ENCODE assay signal across 21 mouse cellular contexts in the genomic region with DNA sequence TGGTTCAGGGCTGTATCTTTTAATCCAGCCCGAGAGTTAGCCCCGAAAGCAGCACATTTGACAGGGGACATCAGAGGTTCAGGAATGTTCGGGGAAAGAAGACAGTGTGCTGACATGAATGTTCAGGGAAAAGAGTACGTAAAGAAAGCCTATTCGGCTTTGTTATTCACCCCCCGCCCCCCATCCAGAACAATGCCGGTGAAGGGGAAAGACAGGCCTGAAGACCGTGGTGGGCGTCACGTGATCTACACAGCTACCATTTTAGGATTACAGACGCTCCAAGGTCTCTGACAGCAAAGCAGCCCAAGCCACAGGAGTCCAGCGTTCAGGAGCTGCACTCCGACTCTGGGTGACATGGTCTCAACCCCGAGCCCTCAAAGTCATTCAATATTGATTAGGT. TPM values are rescaled to one million over a fixed set of nuclear protein-coding genes. Genes with fewer than 3 reads are reported as not detected.
DNase-seq lines count a peak whose midpoint lies in the region; ATAC-seq and TF ChIP-seq lines count a peak whose summit lies in the region.
"Had no signal": no experiment of that assay in that cellular context is flagged by ENCODE, and none has a peak within 500 bp of the region (broad histone marks: within the 10 kb centered on the region; RNA-seq: fewer than 3 reads in every experiment).

No protein-coding gene starts in this region.

- no peaks in the 10 kb centered on the region for H3K36me3 ChIP-seq in embryonic facial prominence, embryonic 11.5 days (replicated peaks; ENCODE audit: control insufficient read depth, insufficient read depth, low read depth, low read length)
- no peaks in the 10 kb centered on the region for H3K36me3 ChIP-seq in embryonic facial prominence, embryonic 10.5 days (replicated peaks)
- no peaks in the 10 kb centered on the region for H3K36me3 ChIP-seq in heart, embryonic 16.5 days (ENCODE audit: control insufficient read depth, insufficient read depth)
- H3K36me3 ChIP-seq in ES-Bruce4 (ENCODE audit: control insufficient read depth, insufficient read depth, low read length, poor library complexity, severe bottlenecking) = no peaks in the 10 kb centered on the region
- no peaks in the 10 kb centered on the region for H3K36me3 ChIP-seq in hindbrain, postnatal 0 days (ENCODE audit: insufficient read depth, low read length)
- H3K36me3 ChIP-seq: G1E; neural tube, embryonic 15.5 days; stomach, embryonic 15.5 days had no signal

- intact Hi-C loops in heart, postnatal 10 days (cut with DNase I) = no loop called here

- 61% methylated on average over 14 of the region's 14 CpGs for WGBS in embryonic facial prominence, embryonic 11.5 days
- 70% methylated on average over 14 of the region's 14 CpGs for WGBS in embryonic facial prominence, embryonic 10.5 days
- 56% methylated on average over 14 of the region's 14 CpGs for WGBS in heart, embryonic 16.5 days
- WGBS in hindbrain, postnatal 0 days = 41% methylated on average over 14 of the region's 14 CpGs

- H3K9ac ChIP-seq in embryonic facial prominence, embryonic 11.5 days (replicated peaks; ENCODE audit: low read length) = no peak overlapping the region
- H3K9ac ChIP-seq in heart, embryonic 16.5 days (ENCODE audit: low read length) = no peak overlapping the region
- H3K9ac ChIP-seq in ES-Bruce4 (ENCODE audit: low read depth, poor library complexity, severe bottlenecking) = no peak overlapping the region
- H3K9ac ChIP-seq in hindbrain, postnatal 0 days (replicated peaks; ENCODE audit: low read length) = no peak overlapping the region
- H3K9ac ChIP-seq: neural tube, embryonic 15.5 days; stomach, embryonic 15.5 days had no signal

- no peak for ATAC-seq in embryonic facial prominence, embryonic 11.5 days (replicated peaks; ENCODE audit: insufficient number of reproducible peaks, low FRiP score, low TSS enrichment, low read depth)
- no peak for ATAC-seq in heart, embryonic 16.5 days (replicated peaks; ENCODE audit: extremely low read depth, insufficient read depth, low FRiP score)
- ATAC-seq in hindbrain, postnatal 0 days = peak; percentile 31; the same call in 1 of the 2 replicates

- H3K4me1 ChIP-seq in embryonic facial prominence, embryonic 11.5 days (ENCODE audit: control insufficient read depth, insufficient read depth, low read length) = no peaks in the 10 kb centered on the region
- peaks cover 8% of the 10 kb centered on the region; the same call in 1 of the 2 replicates for H3K4me1 ChIP-seq in embryonic facial prominence, embryonic 10.5 days
- H3K4me1 ChIP-seq in heart, embryonic 16.5 days (ENCODE audit: control insufficient read depth, insufficient read depth, low read length) = no peaks in the 10 kb centered on the region; the same call in 1 of the 2 replicates
- H3K4me1 ChIP-seq in ES-Bruce4 (ENCODE audit: control insufficient read depth, insufficient read depth, low read length) = peaks cover 2% of the 10 kb centered on the region
- H3K4me1 ChIP-seq in hindbrain, postnatal 0 days (ENCODE audit: insufficient read depth, low read length) = no peaks in the 10 kb centered on the region
- H3K4me1 ChIP-seq: neural tube, embryonic 15.5 days; stomach, embryonic 15.5 days had no signal

- H3K4me3 ChIP-seq in embryonic facial prominence, embryonic 11.5 days (ENCODE audit: low read depth, low read length) = no peak overlapping the region
- H3K4me3 ChIP-seq in embryonic facial prominence, embryonic 10.5 days = no peak overlapping the region
- no peak overlapping the region for H3K4me3 ChIP-seq in heart, embryonic 16.5 days (ENCODE audit: low read length)
- H3K4me3 ChIP-seq in ES-Bruce4 (ENCODE audit: low read depth, low read length) = no peak overlapping the region
- no peak overlapping the region for H3K4me3 ChIP-seq in hindbrain, postnatal 0 days (ENCODE audit: low read length)
- H3K4me3 ChIP-seq: erythroblast, embryonic 14.5 days; neural tube, embryonic 15.5 days; stomach, embryonic 15.5 days had no signal

- no peaks in the 10 kb centered on the region for H3K9me3 ChIP-seq in embryonic facial prominence, embryonic 11.5 days (replicated peaks; ENCODE audit: control insufficient read depth, low read length)
- H3K9me3 ChIP-seq in embryonic facial prominence, embryonic 10.5 days = no peaks in the 10 kb centered on the region
- H3K9me3 ChIP-seq in heart, embryonic 16.5 days (replicated peaks; ENCODE audit: control insufficient read depth, low read length) = no peaks in the 10 kb centered on the region
- no peaks in the 10 kb centered on the region for H3K9me3 ChIP-seq in ES-Bruce4 (replicated peaks; ENCODE audit: control insufficient read depth, insufficient read depth, low read length, poor library complexity, severe bottlenecking)
- H3K9me3 ChIP-seq in hindbrain, postnatal 0 days (ENCODE audit: low read length) = no peaks in the 10 kb centered on the region
- H3K9me3 ChIP-seq: G1E; neural tube, embryonic 15.5 days; stomach, embryonic 15.5 days had no signal

- H3K27ac ChIP-seq in embryonic facial prominence, embryonic 11.5 days (replicated peaks; ENCODE audit: low read depth, low read length) = no peak overlapping the region
- no peak overlapping the region for H3K27ac ChIP-seq in embryonic facial prominence, embryonic 10.5 days (replicated peaks)
- no peak overlapping the region for H3K27ac ChIP-seq in heart, embryonic 16.5 days (ENCODE audit: low read length)
- no peak overlapping the region for H3K27ac ChIP-seq in ES-Bruce4 (ENCODE audit: insufficient read depth, low read length)
- no peak overlapping the region for H3K27ac ChIP-seq in hindbrain, postnatal 0 days
- H3K27ac ChIP-seq: macrophage; neural tube, embryonic 15.5 days; stomach, embryonic 15.5 days had no signal

- 0 out of 2 replicates have a peak, but pooled peaks have one; percentile 14 for TF ChIP-seq EP300 in ES-Bruce4 (IDR thresholded peaks at IDR 0.05; ENCODE audit: insufficient read depth, low read depth, low read length)

- peak; percentile 3 for DNase-seq in embryonic facial prominence, embryonic 11.5 days (ENCODE audit: low spot score)
- DNase-seq in embryonic facial prominence, embryonic 10.5 days (ENCODE audit: low spot score) = no peak
- no peak for DNase-seq in heart, postnatal 10 days
- DNase-seq in hindbrain, postnatal 0 days (ENCODE audit: low spot score) = no peak
- DNase-seq in cerebellum, postnatal 36 days = no peak
- DNase-seq in kidney, postnatal 10 days = no peak
- DNase-seq: adrenal gland, adult 8-10 months; cerebellum, adult 2 months; gastrocnemius, postnatal 36 days; kidney, adult 18-20 months; liver; lung, adult 18-20 months; right cerebral cortex, adult 18-20 months; thymus, postnatal 14 days had no signal

- no peaks in the 10 kb centered on the region for H3K27me3 ChIP-seq in embryonic facial prominence, embryonic 11.5 days (ENCODE audit: control insufficient read depth, insufficient read depth, low read length)
- H3K27me3 ChIP-seq in embryonic facial prominence, embryonic 10.5 days (replicated peaks; ENCODE audit: low read depth, poor library complexity, severe bottlenecking) = no peaks in the 10 kb centered on the region
- no peaks in the 10 kb centered on the region for H3K27me3 ChIP-seq in heart, embryonic 16.5 days (ENCODE audit: control insufficient read depth, insufficient read depth, low read length)
- no peaks in the 10 kb centered on the region for H3K27me3 ChIP-seq in ES-Bruce4 (ENCODE audit: control insufficient read depth, insufficient read depth, low read length, poor library complexity, severe bottlenecking)
- H3K27me3 ChIP-seq in hindbrain, postnatal 0 days (ENCODE audit: insufficient read depth, low read length) = no peaks in the 10 kb centered on the region
- H3K27me3 ChIP-seq: neural tube, embryonic 15.5 days; stomach, embryonic 15.5 days had no signal

- no peak for TF ChIP-seq POLR2A in ES-Bruce4 (IDR thresholded peaks at IDR 0.05; ENCODE audit: insufficient read depth, low read length)

- no peak for TF ChIP-seq CTCF in ES-Bruce4 (IDR thresholded peaks at IDR 0.05; ENCODE audit: low read depth, low read length)
- TF ChIP-seq CTCF in hindbrain, postnatal 0 days (IDR thresholded peaks at IDR 0.05; ENCODE audit: low read depth) = no peak

- no peak overlapping the region for H3K4me2 ChIP-seq in embryonic facial prominence, embryonic 11.5 days (ENCODE audit: low read depth, low read length)
- H3K4me2 ChIP-seq in heart, embryonic 16.5 days (ENCODE audit: low read depth, low read length) = peak overlapping the region; percentile 38
- H3K4me2 ChIP-seq in hindbrain, postnatal 0 days (ENCODE audit: low read depth, low read length) = no peak overlapping the region
- H3K4me2 ChIP-seq: neural tube, embryonic 15.5 days; stomach, embryonic 15.5 days had no signal

RNA-seq across cellular contexts. Expression of gene Tspan5, which starts 36.1 kb away (rescaled TPM):
- 34.4 and 36.2 TPM in 2 replicates for polyA plus RNA-seq in embryonic facial prominence, embryonic 11.5 days (2014; fragmentation: Nextera tagmentation; extraction: Ambion mirVana)
- 20.9 and 22.0 TPM in 2 replicates for polyA plus RNA-seq in embryonic facial prominence, embryonic 10.5 days (2016; fragmentation: Nextera tagmentation; extraction: Ambion mirVana)
- polyA plus RNA-seq in heart, embryonic 16.5 days (2015; fragmentation: Nextera tagmentation; extraction: Ambion mirVana) = 13.0 and 14.3 TPM in 2 replicates
- 10 to 100 TPM; 12.4 to 13.7 TPM for total RNA-seq in heart, postnatal 10 days (2021)
- 22.2 and 24.3 TPM in 2 replicates for polyA plus RNA-seq in ES-Bruce4 (2011; ENCODE audit: insufficient read depth, insufficient read length, low read depth, missing spikeins)
- total RNA-seq in hindbrain, postnatal 0 days (2014; rRNA removed) = 135 and 144 TPM in 2 replicates
- polyA plus RNA-seq in hindbrain, postnatal 0 days (2015; fragmentation: Nextera tagmentation; extraction: Ambion mirVana) = 85.6 and 86.0 TPM in 2 replicates
- polyA plus RNA-seq: G1E had no signal
